Mouse (Mus musculus): Measurements from ENCODE around the gene Nedd9.

The Nedd9 gene

GRCm38 (mm10) chr13:41408374-41408952, 78.7 kb downstream of the Nedd9 start:
- DNase-seq = no peak

GRCm38 (mm10) chr13:41405009-41405408, 82.2 kb downstream of the Nedd9 start:
- DNase-seq = no peak

- no peak for DNase-seq
Measured at GRCm38 (mm10) chr13:41403838-41404237, 83.3 kb downstream of the Nedd9 start.

GRCm38 (mm10) chr13:41402441-41403003, 84.6 kb downstream of the Nedd9 start:
- no peak for DNase-seq

- DNase-seq = peak; percentile 24
Measured at GRCm38 (mm10) chr13:41401775-41402174, 85.4 kb downstream of the Nedd9 start.

- DNase-seq = no peak
Measured at GRCm38 (mm10) chr13:41400289-41400688, 86.9 kb downstream of the Nedd9 start.

GRCm38 (mm10) chr13:41392191-41392590, 95.0 kb downstream of the Nedd9 start:
- DNase-seq = no peak

GRCm38 (mm10) chr13:41390698-41391097, 96.5 kb downstream of the Nedd9 start:
- DNase-seq = no peak

GRCm38 (mm10) chr13:41386581-41386980, 100.6 kb downstream of the Nedd9 start:
- DNase-seq = no peak

- DNase-seq = no peak
Measured at GRCm38 (mm10) chr13:41384896-41385295, 102.3 kb downstream of the Nedd9 start.

GRCm38 (mm10) chr13:41382635-41383034, 104.5 kb downstream of the Nedd9 start:
- DNase-seq = no peak

- no peak for DNase-seq
Measured at GRCm38 (mm10) chr13:41381806-41382546, 105.2 kb downstream of the Nedd9 start.

GRCm38 (mm10) chr13:41381041-41381805, 105.9 kb downstream of the Nedd9 start:
- DNase-seq = no peak

GRCm38 (mm10) chr13:41379951-41380465, 107.2 kb downstream of the Nedd9 start:
- no peak for DNase-seq

GRCm38 (mm10) chr13:41378462-41378861, 108.7 kb downstream of the Nedd9 start:
- no peak for DNase-seq

GRCm38 (mm10) chr13:41377856-41378255, 109.3 kb downstream of the Nedd9 start:
- peak; percentile 37 for DNase-seq

GRCm38 (mm10) chr13:41377011-41377431, 110.1 kb downstream of the Nedd9 start:
- DNase-seq = peak; percentile 69

- DNase-seq = no peak
Measured at GRCm38 (mm10) chr13:41376111-41376510, 111.1 kb downstream of the Nedd9 start.

- DNase-seq = no peak
Measured at GRCm38 (mm10) chr13:41375696-41376095, 111.5 kb downstream of the Nedd9 start.

- DNase-seq = no peak
Measured at GRCm38 (mm10) chr13:41374886-41375285, 112.3 kb downstream of the Nedd9 start.

GRCm38 (mm10) chr13:41372555-41373460, 114.4 kb downstream of the Nedd9 start:
- DNase-seq = no peak

GRCm38 (mm10) chr13:41371547-41371946, 115.6 kb downstream of the Nedd9 start:
- DNase-seq = no peak

Measured in embryo, embryonic 11 days (tissue).